Mouse (Mus musculus): ENCODE measurements around the gene Acot7. TPM values are rescaled to one million over a fixed set of nuclear protein-coding genes. Genes with fewer than 3 reads are reported as not detected.

The Acot7 gene
- total and polyA plus RNA-seq, 2 experiments from 2014 or later = 249 to 488 TPM

DNA sequence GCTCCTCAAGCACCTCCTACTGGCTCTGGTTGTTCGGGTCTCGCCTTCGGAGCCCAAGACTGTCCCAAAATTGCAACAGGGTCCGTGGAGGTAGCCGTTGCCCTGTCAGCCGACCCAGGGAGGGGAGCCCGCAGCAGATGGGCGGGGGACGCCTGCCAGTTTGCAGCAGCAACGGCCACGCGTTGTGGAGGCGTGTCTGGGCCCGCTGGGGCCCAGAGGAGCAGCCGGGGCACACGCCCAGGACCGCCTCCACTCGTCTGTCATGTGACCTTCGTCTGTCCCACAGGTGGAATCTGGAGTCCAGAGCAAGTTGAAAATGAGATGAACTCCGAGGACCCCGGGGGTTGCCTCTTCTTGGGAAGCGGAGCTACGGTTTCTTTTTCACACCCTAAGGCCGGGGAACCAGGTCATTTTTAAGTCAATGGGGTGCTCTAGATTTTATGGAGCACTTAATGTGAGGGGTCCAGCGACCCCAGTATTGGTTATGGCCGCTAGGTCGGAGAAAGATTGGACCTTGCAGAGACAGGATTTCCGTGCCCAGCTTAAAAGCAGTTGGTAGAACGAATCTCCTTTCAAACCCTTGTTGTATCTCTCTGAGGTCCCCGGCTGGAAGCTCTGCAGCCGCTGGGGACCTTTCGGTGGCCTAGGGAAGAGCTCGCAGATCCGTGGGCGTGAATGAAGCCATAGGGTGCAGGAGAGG is 19.2 kb upstream of the Acot7 start, which contains the start of gene Hes2:
TSS of gene Hes2 (plus strand) at position 283 of the 700 bp plus-strand sequence.
- WGBS = 3% methylated on average over 35 of the region's 35 CpGs
- Histone ChIP-seq H3K9me3 (ENCODE audit: low read length) (no peaks in the 10 kb centered on the region), H3K27me3 (ENCODE audit: insufficient read depth, low read length) (peaks cover 46% of the 10 kb centered on the region), H3K4me3 (ENCODE audit: low read length) (peak within 1 kb of the TSS; percentile 18), H3K27ac (no peak within 1 kb of the TSS), H3K4me1 (ENCODE audit: insufficient read depth, low read length) (peaks cover 5% of the 10 kb centered on the region; the same call in 1 of the 2 replicates), H3K36me3 (ENCODE audit: insufficient read depth, low read length) (no peaks in the 10 kb centered on the region), H3K4me2 (ENCODE audit: low read depth, low read length) (peak within 1 kb of the TSS; percentile 16), H3K9ac (replicated peaks; ENCODE audit: low read length) (no peak within 1 kb of the TSS)
- no peak for TF ChIP-seq CTCF (IDR thresholded peaks at IDR 0.05; ENCODE audit: low read depth)
- DNase-seq (ENCODE audit: low spot score) (no peak), ATAC-seq (no peak)

DNA sequence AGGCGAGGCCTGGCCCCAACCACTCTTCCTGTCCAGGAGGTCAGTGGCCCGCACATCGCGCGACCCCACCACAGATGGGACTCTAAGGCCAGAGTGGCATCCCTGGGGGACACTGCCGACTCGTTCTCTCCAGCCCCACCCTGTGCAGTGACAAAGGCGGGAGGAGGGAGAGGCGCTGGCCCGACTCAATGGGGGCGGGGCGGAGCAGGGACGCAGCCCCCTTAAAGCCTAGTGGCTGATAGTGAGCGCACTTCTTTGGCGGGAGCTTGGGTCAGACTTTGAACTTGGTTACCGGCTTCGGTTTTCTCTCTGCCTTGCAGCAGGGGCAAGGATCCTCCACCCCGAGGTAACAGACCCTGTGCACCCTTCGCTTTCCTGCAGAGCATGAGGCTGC is 18.7 kb upstream of the Acot7 start:
- no peak for DNase-seq (ENCODE audit: low spot score)
- H3K4me1 ChIP-seq (ENCODE audit: insufficient read depth, low read length) = peaks cover 5% of the 10 kb centered on the region; the same call in 1 of the 2 replicates
- H3K27me3 ChIP-seq (ENCODE audit: insufficient read depth, low read length) = peaks cover 42% of the 10 kb centered on the region
- H3K27ac ChIP-seq = no peak overlapping the region
- no peak for TF ChIP-seq CTCF (IDR thresholded peaks at IDR 0.05; ENCODE audit: low read depth)
- H3K36me3 ChIP-seq (ENCODE audit: insufficient read depth, low read length) = no peaks in the 10 kb centered on the region
- 1% methylated on average over 19 of the region's 19 CpGs for WGBS
- H3K4me3 ChIP-seq (ENCODE audit: low read length) = peak overlapping the region; percentile 18
- H3K4me2 ChIP-seq (ENCODE audit: low read depth, low read length) = peak overlapping the region; percentile 16
- no peak overlapping the region for H3K9ac ChIP-seq (replicated peaks; ENCODE audit: low read length)
- no peaks in the 10 kb centered on the region for H3K9me3 ChIP-seq (ENCODE audit: low read length)
- ATAC-seq = no peak

DNA sequence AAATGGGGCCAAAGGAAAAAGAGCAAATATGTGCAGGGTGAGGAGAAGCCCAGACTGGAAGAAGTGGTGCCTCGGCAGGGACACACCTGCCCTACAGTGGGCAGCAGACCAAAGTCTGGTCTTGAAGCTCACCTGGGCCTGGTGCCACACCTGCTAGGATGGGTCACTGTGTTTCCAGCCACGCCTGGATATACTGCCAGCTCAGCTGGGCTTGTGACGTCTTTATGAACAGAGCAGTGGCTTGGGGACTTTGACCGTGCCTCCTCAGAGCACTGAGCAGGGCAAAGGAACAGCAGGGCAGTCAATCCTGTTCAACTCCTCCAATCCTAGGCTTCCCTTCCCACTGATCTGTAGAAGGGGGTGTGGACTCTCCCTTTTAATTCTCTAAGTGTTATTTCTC is 17.2 kb upstream of the Acot7 start:
- no peaks in the 10 kb centered on the region for H3K36me3 ChIP-seq (ENCODE audit: insufficient read depth, low read length)
- no peaks in the 10 kb centered on the region for H3K9me3 ChIP-seq (ENCODE audit: low read length)
- no peak overlapping the region for H3K27ac ChIP-seq
- DNase-seq (ENCODE audit: low spot score) (no peak), ATAC-seq (no peak)
- H3K4me3 ChIP-seq (ENCODE audit: low read length) = no peak overlapping the region
- no peak for TF ChIP-seq CTCF (IDR thresholded peaks at IDR 0.05; ENCODE audit: low read depth)
- no peak overlapping the region for H3K4me2 ChIP-seq (ENCODE audit: low read depth, low read length)
- WGBS = 39% methylated on average over 4 of the region's 4 CpGs
- peaks cover 42% of the 10 kb centered on the region for H3K27me3 ChIP-seq (ENCODE audit: insufficient read depth, low read length)
- no peak overlapping the region for H3K9ac ChIP-seq (replicated peaks; ENCODE audit: low read length)
- peaks cover 5% of the 10 kb centered on the region; the same call in 1 of the 2 replicates for H3K4me1 ChIP-seq (ENCODE audit: insufficient read depth, low read length)

DNA sequence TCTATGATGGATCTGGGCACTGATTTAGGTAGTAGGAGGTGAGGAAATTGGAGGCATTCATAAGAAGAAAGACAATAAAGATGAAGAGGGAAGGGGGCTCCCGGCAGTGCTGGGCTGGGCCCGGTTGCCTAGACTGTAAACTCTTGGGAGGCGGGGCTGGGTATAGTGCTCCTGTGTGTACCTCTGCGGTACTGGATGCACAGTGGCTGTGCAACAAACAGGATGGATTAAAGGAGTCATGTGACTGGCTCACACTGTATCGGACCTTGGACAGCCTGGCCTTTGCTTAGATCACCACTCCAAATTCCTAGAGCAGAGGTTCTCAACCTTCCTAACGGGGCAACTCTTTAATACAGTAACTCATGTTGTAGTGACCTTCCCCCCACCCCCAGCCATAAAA is 16.3 kb upstream of the Acot7 start:
- peaks cover 42% of the 10 kb centered on the region for H3K27me3 ChIP-seq (ENCODE audit: insufficient read depth, low read length)
- WGBS = 77% methylated on average over 6 of the region's 6 CpGs

DNA sequence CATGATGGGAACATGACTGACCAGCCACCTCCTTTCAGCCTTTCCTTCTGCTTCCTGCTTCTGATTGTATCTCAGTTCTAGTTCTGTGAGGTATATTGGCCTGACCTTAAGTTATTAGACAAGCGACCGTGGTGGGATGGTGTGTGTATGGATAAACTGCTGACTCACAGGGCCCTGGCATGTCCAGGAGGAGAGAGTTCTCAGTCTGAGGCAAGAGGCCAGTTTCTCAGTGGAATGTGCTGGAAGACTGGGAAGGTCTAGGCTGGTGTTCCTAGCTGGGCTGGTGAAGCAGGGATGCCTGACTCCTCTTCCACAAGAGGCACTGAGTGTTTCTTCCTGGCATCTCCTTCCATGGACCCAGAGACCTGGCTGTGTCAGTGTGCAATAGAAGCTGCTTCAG is 15.2 kb upstream of the Acot7 start:
- Histone ChIP-seq H3K36me3 (ENCODE audit: insufficient read depth, low read length) (no peaks in the 10 kb centered on the region), H3K27me3 (ENCODE audit: insufficient read depth, low read length) (peaks cover 36% of the 10 kb centered on the region), H3K9me3 (ENCODE audit: low read length) (no peaks in the 10 kb centered on the region), H3K4me3 (ENCODE audit: low read length) (no peak overlapping the region), H3K4me1 (ENCODE audit: insufficient read depth, low read length) (peaks cover 5% of the 10 kb centered on the region; the same call in 1 of the 2 replicates), H3K27ac (no peak overlapping the region), H3K4me2 (ENCODE audit: low read depth, low read length) (no peak overlapping the region), H3K9ac (replicated peaks; ENCODE audit: low read length) (no peak overlapping the region)
- ATAC-seq (no peak), DNase-seq (ENCODE audit: low spot score) (no peak)
- 94% methylated on average over 2 of the region's 2 CpGs for WGBS
- no peak for TF ChIP-seq CTCF (IDR thresholded peaks at IDR 0.05; ENCODE audit: low read depth)

More for the DNA sequence above, 16.3 kb upstream of the Acot7 start:
- no peak for ATAC-seq
- H3K27ac ChIP-seq = no peak overlapping the region
- DNase-seq (ENCODE audit: low spot score) = no peak
- peaks cover 5% of the 10 kb centered on the region; the same call in 1 of the 2 replicates for H3K4me1 ChIP-seq (ENCODE audit: insufficient read depth, low read length)
- no peaks in the 10 kb centered on the region for H3K9me3 ChIP-seq (ENCODE audit: low read length)
- no peak overlapping the region for H3K4me3 ChIP-seq (ENCODE audit: low read length)
- H3K4me2 ChIP-seq (ENCODE audit: low read depth, low read length) = no peak overlapping the region
- TF ChIP-seq CTCF (IDR thresholded peaks at IDR 0.05; ENCODE audit: low read depth) = no peak
- no peak overlapping the region for H3K9ac ChIP-seq (replicated peaks; ENCODE audit: low read length)
- no peaks in the 10 kb centered on the region for H3K36me3 ChIP-seq (ENCODE audit: insufficient read depth, low read length)

DNA sequence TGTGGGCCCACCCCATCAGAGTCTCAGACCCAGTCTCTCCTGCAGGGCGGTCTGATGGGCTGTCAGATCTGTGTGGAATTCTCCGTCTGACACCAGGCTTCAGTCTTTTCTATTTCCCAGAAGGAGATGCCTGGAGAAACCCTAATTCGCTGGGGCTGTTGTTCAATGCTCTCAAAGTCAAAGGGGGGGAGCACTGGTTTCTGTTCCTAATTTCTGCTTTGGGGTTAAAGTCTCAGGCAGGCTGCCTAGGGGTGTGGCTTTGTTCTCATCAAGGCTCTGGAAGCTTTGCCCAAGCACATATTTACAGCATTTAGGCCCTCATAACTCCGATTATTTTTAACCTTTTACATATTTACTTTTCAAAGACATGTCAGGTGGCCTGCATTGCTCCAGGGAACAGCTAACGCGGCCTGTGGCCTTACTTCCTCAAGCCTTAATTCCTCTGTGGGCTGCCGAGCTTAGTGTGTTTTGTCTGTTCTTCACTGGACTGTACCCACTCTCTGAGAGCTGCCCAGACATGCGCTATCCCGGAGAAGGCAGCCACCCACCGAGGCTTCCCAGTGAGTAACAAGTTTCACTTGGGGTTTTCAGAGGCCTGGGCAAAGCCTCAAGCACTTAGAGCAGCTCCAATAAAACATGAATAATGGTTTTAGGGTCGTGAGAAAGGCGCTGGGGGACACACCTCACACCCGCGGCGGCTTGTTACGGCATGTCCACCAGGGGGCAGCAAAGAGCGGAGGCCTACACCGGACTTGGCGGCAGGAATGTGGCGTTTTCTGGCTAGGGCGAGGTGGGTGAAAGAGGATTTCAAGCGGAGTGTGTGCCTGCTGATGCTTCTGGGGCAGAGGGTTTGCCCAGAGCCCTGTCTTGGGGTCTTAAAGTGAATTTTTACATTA is 12.7 kb upstream of the Acot7 start:
- peak; percentile 94 for TF ChIP-seq CTCF (IDR thresholded peaks at IDR 0.05; ENCODE audit: low read depth)
- no peak overlapping the region for H3K4me3 ChIP-seq (ENCODE audit: low read length)
- DNase-seq (ENCODE audit: low spot score) (peak; percentile 68), ATAC-seq (peak; percentile 46; the same call in 1 of the 2 replicates)
- H3K9me3 ChIP-seq (ENCODE audit: low read length) = no peaks in the 10 kb centered on the region
- no peaks in the 10 kb centered on the region for H3K36me3 ChIP-seq (ENCODE audit: insufficient read depth, low read length)
- 29% methylated on average over 22 of the region's 22 CpGs for WGBS
- no peak overlapping the region for H3K4me2 ChIP-seq (ENCODE audit: low read depth, low read length)
- no peak overlapping the region for H3K9ac ChIP-seq (replicated peaks; ENCODE audit: low read length)
- H3K27ac ChIP-seq = no peak overlapping the region
- H3K4me1 ChIP-seq (ENCODE audit: insufficient read depth, low read length) = no peaks in the 10 kb centered on the region
- H3K27me3 ChIP-seq (ENCODE audit: insufficient read depth, low read length) = peaks cover 12% of the 10 kb centered on the region
